Mouse (Mus musculus): ENCODE measurements around the gene Plekhs1.

DNA sequence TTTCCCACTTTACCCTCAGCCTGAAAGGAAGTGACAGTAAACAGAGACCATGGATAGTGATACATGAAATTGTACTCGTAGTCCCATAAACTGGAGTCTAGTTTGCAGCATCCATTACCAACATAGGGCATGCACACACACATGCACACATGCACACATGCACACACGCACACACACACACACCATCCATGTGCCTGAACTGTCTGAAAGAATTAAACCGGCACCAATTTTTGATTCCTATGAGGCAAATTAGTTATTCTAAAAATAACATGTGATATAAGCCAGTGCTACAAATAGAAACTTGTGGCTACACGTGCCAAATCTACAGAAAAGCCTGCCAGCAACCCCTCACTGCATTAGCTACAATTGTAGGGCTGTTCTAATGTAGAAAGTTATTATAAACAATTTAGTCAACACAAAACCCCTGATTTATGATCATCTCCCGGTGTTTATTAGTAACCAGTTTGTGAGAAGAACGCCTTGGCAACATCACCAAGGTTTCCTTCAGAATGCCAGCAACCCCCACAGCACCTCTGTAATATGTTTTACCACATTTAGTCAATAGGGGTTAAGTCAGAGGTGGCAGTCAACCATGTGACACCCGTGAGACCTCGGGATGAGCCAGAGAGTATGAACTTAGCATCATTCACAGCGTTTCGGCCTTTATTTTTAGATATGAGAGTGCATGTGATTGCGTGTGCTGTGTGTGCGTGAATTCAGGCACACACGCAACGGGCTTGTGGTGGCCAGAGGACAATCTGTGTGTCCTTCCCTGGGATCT is 72.0 kb downstream of the Plekhs1 start:
- TF ChIP-seq CTCF (IDR thresholded peaks at IDR 0.05; ENCODE audit: low read depth) (no peak), EP300 (IDR thresholded peaks at IDR 0.05; ENCODE audit: low read depth) (no peak)

Measured in liver, postnatal 0 days (tissue).